Mouse (Mus musculus): ENCODE measurements around the gene Ric1.
A peak's percentile ranks its signal among the peaks of the same experiment; 100 is the strongest.
"Not testable (repeated sequence)": the region's sequence is repeated elsewhere in the genome, so short reads cannot be mapped to it uniquely, and the experiment has no call there.

Ric1 gene

GRCm38 (mm10) chr19:29497874-29498273 is 24.2 kb upstream of the Ric1 start:
- DNase-seq (ENCODE audit: low spot score), result no peak

GRCm38 (mm10) chr19:29498842-29499456 is 23.1 kb upstream of the Ric1 start:
- DNase-seq (ENCODE audit: low spot score), result no peak

DNA sequence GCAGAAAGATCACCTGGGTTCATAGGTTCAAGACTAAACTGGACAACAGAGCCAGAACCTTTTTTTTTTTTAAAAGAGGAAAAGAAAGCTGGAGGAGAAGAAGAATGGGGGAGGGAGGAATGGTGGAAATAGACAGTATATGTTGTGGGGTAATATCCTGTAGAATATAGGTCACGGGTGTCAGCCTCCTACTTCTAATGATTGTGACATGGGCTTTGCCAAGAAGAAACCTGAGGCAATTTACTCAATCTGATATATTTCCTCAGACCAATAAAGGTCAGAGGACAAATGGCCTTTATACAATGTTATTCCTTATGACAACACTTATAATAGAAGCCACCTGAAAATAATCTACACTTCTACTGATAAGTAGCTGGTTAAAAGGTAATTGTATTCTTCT is 21.7 kb upstream of the Ric1 start:
- no peak for DNase-seq (ENCODE audit: low spot score)

GRCm38 (mm10) chr19:29501106-29501505 is 21.0 kb upstream of the Ric1 start:
- no peak for DNase-seq (ENCODE audit: low spot score)

DNA sequence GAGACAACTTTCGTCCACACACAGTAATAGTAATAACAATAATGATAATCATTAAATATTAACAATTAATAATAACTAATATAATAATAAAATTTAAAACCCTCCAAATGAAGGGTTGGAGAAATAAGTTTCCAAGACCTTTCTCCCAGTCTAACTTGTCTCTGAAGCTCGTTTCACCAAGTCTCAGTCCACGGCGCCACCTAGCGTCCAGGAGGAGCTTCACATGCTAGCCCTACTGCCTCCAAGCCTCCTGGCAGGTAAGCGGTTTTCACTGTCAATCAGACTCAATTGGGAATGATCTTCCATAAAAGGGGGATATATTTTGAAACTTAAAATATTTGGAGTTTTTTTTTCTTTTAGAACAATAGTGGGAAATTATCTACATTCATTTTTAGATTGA is 20.6 kb upstream of the Ric1 start:
- DNase-seq (ENCODE audit: low spot score), result peak; percentile 52

DNA sequence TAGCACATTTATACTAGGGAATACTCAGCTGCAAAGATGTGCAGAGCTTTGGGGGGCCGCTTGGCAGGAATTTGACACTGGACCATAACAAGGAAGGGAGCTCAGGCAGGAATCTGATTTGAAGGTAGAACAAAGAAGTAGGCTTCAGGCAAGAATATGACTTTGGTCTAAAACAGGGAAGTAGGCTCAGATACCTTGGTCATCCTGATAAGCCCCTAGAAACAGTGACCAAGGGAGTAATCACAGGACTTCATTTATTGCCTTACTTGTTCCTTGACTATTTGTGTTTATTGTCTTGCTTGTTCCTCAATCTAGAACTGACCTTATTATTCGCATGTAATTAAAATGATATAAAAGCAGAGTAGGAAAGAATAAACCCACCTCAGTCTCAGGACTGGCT is 18.0 kb upstream of the Ric1 start:
- no peak for DNase-seq (ENCODE audit: low spot score)

DNA sequence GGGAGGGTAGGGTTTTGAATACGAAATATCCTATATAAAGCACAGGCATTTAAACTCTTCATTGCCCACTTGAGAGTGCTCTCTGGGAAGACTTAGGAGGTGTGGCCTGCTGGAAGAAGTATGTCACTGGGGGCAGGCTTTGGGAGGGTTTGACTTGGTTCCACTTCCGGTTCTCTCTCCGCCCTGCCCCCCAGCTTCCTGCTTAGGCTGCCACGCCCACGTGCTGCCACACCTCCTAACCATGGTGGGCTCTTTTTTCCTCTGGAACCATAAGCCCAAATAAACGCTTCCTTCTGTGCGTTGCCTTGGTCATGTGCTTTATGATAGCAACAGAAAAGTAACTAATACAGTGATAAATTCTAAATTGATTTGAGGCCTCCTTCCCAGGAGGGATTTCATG is 16.5 kb upstream of the Ric1 start:
- no peak for DNase-seq (ENCODE audit: low spot score)

DNA sequence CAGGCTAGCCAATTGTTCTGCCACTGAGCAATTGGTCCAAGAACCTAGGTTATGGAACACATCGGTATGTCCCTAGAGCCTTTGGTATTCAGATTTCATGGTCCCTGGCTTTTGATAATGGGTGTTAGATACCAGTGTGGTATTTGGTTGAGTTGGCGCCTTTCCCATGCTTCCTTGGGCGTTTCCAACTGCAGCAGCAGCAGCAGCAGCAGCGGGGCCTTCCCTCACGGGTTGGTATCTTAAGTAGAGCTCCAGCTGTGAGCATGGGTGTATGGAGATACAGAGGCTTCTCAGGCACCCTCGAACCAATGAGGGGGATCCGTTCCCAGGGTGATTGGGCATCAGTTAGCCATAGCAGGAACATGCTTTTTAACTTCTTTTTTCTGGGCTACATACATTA is 13.9 kb upstream of the Ric1 start:
- DNase-seq (ENCODE audit: low spot score), result no peak

- DNase-seq (ENCODE audit: low spot score), result no peak
Observed at GRCm38 (mm10) chr19:29509857-29510256, 12.2 kb upstream of the Ric1 start.

GRCm38 (mm10) chr19:29511826-29512225 is 10.3 kb upstream of the Ric1 start:
- DNase-seq (ENCODE audit: low spot score), result no peak

DNA sequence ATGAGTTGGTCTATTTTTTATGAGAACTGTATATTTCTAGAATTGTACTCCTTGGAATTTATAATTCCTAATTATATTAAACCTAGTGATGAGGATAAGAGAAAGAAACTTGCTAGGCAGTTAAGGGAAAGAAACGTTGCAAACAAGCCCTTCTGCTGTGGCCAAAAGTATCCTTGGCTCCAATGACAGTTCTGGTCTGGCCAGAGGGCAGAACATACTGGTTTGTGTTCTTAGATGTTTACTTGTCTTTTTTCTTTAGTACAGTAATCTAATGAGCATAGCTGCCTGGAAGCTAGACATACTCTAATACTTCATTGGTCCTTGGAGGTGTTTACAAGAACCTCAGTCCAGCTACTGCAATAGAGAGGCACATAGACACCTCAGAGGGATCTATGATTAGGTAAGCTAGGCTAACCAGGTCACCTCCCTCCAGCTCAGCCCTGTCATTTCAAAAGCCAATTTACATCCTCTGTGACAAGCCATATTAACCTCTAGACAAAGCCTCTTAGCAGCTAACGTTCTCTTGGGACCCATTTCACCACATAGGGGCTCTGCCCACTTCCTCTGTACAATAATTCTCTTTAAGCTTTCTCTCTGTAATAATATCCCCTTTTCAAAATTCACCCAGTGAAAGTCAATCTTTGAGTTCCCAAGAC is 8.8 kb upstream of the Ric1 start:
- DNase-seq (ENCODE audit: low spot score), result no peak

DNA sequence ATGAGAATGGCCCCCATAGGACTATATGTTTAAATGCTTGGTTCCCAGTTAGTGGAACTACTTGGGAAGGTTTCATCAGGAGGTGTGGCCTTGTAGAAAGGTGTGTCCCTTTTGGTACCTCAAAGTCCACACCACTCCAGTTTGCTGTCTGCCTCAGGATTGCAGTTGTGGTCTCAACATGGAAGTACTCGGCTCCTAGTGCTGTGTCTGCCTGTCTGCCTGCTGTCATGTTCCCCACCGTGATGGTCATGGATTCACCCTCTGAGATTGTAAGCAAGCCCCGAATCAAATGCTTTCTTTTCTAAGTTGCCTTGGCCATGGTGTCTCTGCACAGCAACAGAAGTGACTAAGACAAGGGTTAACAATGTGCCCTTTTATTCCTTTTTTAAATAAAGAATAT is 8.0 kb upstream of the Ric1 start:
- no peak for DNase-seq (ENCODE audit: low spot score)

DNA sequence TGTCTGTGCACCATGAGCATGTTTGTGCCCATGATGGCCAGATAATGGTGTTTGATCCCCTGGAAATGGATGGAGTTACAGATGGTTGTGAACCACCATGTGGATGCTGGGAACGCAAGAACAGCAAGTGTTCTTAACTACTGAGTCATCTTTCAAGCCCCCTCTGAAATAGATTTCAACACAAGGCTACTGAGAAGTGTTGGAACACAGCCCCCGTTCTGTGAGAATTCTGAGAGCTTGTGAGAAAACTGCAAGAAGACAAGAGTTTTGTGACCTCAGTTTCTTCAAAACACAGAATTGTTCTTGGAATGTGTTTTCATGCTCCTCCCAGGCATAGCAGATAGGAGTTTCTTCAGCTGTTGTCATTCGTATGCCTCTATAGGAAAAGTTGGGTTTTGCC is 6.7 kb upstream of the Ric1 start:
- no peak for DNase-seq (ENCODE audit: low spot score)

- no peak for DNase-seq (ENCODE audit: low spot score)
Observed at GRCm38 (mm10) chr19:29515991-29516390, 6.1 kb upstream of the Ric1 start.

DNA sequence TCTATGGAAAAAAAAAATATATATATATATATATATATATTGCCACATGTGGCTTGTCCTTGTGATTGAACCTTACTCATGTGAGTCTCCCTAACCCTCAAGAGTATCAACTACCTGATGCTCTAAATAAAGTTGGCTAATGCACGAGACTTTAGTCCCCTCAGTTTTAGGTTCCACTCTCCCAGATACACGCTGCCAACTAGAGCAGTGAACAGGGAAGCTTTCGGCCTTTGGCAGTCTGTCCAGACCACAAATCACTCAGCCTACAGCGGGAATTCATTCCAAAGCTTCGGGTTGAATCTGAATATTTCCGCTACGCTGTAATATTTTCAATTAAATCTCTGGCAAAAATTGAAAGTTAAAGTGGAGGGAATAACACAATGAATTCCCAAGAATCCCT is 3.7 kb upstream of the Ric1 start:
- DNase-seq (ENCODE audit: low spot score), result no peak

- DNase-seq (ENCODE audit: low spot score), result no peak
Observed at GRCm38 (mm10) chr19:29518922-29519321, 3.2 kb upstream of the Ric1 start.

DNA sequence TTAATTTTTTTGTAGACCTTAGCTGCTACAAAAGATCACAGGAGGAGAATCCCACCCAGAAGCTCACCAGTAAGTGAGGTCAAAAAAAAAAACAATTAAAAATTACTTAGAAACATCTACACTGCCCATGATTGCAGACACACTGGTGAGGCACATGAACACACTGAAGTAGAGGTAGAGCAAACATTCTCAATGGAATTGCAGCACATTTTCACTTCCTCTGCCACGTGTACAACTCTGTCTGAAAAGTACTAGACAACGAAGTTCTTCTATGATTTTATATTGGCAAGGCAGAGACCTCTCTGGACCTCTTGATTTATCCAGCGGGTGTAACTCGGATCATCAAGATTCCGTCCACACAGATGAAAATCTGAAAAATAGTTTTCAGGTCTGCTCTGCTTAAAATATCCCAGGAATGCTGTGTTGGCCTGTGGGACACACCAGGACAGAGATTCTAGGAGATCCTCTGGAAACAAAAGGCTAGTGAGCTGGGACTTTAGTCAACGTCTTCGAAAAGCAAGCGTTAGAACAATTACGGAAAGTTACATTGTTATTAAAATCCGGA is 1.0 kb upstream of the Ric1 start:
- DNase-seq (ENCODE audit: low spot score), result no peak

DNA sequence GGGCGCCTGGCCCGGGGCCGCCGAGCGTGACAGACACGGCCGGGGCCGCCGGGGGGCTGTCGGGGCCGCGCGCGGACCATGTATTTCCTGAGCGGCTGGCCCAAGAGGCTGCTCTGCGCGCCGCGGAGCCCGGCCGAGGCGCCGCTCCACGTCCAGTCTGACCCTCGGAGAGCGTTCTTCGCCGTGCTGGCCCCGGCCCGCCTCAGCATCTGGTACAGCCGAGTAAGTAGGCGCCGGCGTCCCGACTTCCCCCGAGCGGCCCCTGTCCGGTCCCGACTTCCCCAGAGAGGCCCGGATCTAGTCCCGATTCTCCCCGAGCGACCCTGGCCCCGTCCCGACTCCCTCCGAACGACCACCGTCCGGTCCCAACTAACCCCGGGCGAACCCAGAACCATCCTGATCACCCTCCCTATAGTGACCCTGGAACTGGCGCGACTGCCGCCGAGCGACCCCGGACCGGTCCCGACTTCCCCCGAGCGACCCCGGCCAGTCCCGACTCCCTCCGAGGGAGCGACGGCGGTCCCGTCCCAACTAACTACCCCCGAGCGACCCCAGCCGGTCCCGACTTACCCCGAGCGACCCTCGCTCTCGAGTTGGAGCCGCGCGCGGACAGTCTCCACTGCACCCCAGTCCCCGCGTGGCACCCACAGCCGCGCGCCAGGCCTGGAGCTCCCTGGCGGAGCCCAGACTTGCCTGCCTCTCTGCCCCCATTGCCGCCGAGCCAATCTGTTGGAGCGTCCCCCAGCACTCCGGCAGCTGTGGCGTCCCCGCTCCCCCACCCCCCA is 555 bp downstream of the Ric1 start:
- DNase-seq (ENCODE audit: low spot score), result no peak

DNA sequence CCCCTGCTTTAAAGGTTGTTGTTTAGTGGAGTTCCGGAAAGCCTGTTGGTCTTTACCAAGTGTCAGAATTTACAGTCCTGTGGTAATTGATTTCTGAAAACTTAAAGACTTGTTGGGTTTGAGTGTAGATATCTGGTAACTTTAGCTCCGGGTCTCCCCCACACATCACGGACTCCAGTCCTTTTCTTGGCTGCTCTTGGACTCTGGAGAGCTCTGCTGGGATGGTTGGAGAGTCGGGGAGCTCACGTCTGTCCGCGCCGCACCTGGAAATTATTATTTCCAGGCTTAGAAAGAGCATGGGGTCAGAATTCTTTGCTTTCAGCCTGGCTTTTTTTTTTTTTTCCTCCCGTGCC is 1.1 kb downstream of the Ric1 start:
- no peak for DNase-seq (ENCODE audit: low spot score)

DNA sequence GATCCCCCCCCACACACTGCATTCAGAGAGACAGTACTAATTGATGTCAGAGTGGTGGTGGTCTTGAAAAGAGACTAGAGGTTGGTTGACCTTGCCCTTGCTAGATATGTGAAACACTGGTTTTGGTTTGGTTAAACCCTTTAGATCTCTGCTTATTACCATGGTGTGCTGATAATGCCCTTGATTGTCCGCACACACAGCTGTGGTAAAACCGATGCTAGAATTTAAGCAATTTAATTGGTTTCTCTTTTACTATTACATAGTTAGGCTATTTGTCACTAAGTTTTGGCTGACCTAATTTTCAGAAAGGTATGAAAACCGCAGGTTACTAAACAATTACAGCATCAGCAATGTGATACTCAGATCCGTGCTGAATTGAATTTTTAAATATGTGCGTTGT is 1.6 kb downstream of the Ric1 start:
- DNase-seq (ENCODE audit: low spot score), result no peak

DNA sequence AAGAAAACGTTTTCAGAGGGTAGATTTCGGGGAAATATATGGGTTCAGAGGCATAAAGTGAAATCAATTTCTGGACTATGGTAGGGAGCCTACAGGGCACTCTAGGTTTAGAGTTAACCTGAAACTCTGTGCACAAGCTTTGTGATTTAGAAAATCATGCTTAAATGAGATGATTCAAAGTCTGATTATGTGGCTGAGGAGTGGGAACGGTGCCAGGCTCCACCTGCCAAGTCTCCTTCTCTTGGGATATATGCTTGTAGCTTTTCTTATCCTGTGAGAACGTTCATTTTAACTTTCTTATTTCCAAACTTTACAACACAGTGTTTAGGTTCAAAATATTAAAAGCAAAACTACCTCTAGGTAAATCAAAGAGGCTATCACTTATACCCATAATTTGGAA is 2.5 kb downstream of the Ric1 start:
- DNase-seq (ENCODE audit: low spot score), result no peak

GRCm38 (mm10) chr19:29525588-29525987 is 3.5 kb downstream of the Ric1 start:
- not testable (repeated sequence) for DNase-seq (ENCODE audit: low spot score)

DNA sequence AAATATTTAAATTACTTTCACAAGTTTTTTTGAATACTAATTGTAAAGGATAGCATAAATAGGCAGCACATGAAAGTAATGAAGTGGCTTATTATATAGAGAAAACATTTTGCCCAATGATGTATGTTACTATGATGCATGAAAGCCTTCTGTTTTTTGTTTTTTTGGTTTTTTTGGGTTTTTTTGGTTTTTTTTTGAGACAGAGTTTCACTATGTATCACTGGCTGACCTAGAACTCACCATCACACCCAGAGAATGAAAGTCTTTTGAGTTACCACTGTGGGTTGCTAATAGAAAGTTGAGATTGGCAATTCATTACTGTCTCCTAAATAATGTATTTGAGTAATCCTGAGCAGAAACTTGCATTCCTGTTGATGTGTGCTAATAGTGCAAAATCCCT is 4.8 kb downstream of the Ric1 start:
- no peak for DNase-seq (ENCODE audit: low spot score)
